Mouse (Mus musculus) heart, adult 2 months (tissue): ENCODE measurements around the gene Gm10320.

Source experiments
- CTCF ChIP-seq: fragments of 200-600 bp; IDR thresholded peaks from 2 replicates; pipeline ENCODE4 v1.8.1; 2022; ENCODE audit warnings: antibody characterized with exemption, mild to moderate bottlenecking, moderate library complexity
- EP300 ChIP-seq: fragments of 200-500 bp; IDR thresholded peaks from 2 replicates; pipeline ENCODE4 v1.6.1; 2011; ENCODE audit warnings: low read depth, low read length, control low read depth; ENCODE audit not compliant: insufficient read depth

- TF ChIP-seq CTCF = no peak
- no peak for TF ChIP-seq EP300
These were observed 11.8 kb upstream of the Gm10320 start for GRCm38 (mm10) chr13:98503601-98504000.
